Mouse (Mus musculus) cerebellum, postnatal 36 days (tissue): ENCODE measurements around the gene Eif2b2.

Source experiments
- DNase-seq, 2 experiments: peaks; one replicate each; pipeline ENCODE4 v3.0.0; 2021 to 2022; ENCODE audit warnings: mixed read lengths in 2 of 2

Gene Eif2b2

GRCm38 (mm10) chr12:85219236-85219904 is at the start of gene Eif2b2:
TSS of gene Eif2b2 (plus strand) at chr12:85219481.
- peak; percentile 97 to 98 for DNase-seq

- no peak for DNase-seq
Measured at GRCm38 (mm10) chr12:85169877-85170276, 49.4 kb upstream of the Eif2b2 start.

DNA sequence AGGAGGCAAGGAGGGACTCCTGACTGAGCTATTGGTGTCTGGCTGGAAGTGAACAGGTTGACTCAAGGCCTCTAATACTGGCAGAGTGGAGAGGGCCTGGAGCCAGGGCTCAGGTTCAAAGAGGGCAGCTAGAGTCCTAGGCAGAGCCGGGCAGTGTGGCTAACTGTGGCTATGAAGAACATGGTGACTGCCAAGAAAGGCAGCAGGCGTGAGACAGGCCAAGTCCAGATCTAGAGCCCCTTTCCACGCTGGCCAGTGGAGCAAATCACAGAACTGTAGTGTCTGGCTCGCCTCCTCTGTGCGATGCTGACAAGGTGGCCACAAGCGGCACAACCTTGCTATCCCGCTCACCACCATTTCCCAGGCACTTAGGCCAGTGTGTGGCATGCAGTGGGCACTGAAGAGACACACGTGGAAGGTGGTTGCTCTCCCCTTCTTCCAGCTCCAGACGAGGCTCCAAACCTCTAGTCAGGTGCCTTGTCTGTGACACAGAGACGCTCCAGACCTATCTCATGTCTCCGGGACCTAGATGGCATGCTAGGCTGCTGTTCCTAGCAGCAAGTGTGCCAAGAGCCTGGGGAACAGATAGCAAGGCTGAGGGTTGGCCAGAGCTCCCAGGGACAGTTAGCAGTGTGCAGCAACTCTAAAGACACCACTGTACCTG is 48.9 kb upstream of the Eif2b2 start:
- DNase-seq, result peak; percentile 34 to 46

GRCm38 (mm10) chr12:85170948-85171307 is 48.4 kb upstream of the Eif2b2 start:
- no peak for DNase-seq

- DNase-seq, result no peak
Measured at GRCm38 (mm10) chr12:85174016-85174415, 45.3 kb upstream of the Eif2b2 start.

DNA sequence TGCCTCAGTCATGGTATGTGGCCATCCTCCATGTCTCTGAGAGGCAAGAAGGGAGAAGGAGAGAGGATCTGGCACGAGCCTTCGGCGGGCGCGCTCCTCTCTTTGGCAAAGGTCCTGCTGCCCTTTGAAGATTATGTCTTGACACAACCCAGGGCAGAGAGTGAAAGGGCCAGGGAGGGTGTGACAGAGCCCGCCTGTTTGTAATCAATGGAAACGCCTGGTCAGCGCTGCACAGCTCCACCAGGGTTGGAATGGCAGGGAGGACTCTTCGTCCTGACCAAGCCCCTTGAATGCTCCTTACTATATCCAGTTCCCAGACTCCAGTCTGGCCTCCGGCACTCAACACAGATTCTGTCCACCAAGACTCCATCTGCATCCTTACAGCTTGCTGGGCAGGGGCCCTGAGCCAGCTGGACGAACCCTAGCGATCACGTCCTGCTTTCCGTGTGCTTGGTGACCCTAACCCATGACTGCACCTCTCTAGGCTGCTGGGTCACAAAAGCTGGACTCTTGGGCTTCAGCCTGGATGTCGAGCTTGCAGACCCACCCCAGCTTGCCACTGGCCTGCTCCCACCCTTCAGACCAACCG is 44.1 kb upstream of the Eif2b2 start:
- no peak for DNase-seq

GRCm38 (mm10) chr12:85175926-85176845 is 43.1 kb upstream of the Eif2b2 start:
- DNase-seq, result no peak

DNA sequence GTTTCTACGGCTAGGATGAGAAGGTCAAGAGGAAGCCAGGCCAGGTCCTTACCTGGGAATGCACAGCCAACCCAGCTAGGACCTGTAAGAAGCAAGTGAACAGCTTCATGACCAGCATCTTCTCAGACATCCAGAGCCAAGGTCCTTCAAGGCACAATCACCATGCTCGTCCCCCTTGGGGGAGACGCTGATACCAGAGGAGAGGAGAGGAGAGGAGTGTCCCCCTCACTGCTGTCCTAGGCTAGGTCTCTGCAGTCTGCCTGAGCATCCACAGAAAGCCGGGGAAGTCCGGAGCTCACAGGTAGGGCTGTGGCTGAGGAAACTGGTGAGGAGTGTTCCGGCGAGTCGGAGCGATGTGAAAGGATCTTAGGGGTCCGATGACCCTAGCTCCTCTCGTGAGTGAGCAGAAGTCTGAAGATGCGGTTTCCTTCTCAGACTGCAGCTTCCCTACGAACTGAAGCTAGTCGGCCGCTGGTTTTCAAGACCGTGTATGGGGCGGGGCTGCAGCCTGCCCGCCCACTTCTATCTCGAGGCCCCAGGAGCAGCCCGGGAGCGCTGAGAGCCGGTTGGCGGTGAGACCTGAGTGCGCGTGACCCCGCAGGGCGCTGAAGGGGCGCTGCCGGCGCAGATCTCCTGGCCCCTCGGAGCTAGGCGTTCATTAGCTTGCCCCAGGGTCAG is 42.3 kb upstream of the Eif2b2 start:
- DNase-seq, result peak in 1 of 2 experiments; percentile 12

DNA sequence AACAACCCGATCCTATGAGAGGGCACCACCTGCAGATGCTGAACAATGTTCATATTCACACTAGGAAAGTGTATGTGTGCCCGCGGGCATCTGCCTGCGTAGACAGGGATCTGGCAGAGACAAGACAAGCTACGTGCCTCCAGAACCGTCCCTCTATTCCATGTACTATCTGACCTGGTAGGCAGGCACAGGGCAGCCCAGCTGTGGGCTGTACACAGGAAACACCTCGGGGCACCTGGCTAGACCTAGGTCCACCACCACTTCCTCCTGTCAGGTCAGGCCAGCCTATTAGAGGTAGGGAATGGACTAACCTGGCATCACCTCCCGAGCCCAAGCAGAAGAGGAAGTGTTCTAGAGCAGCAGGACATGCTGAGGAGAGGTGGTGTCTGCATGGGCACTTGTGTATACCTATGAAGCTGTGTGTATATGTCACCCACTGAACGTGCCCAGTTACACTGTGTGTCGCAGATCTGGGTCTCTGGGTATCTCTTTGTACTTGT is 41.5 kb upstream of the Eif2b2 start, which contains the start of gene Pgf:
Pgf (minus strand) TSS at position 51 of the 500 bp plus-strand sequence.
- DNase-seq, result no peak

- no peak for DNase-seq
Measured at GRCm38 (mm10) chr12:85178294-85178693, 41.0 kb upstream of the Eif2b2 start.

DNA sequence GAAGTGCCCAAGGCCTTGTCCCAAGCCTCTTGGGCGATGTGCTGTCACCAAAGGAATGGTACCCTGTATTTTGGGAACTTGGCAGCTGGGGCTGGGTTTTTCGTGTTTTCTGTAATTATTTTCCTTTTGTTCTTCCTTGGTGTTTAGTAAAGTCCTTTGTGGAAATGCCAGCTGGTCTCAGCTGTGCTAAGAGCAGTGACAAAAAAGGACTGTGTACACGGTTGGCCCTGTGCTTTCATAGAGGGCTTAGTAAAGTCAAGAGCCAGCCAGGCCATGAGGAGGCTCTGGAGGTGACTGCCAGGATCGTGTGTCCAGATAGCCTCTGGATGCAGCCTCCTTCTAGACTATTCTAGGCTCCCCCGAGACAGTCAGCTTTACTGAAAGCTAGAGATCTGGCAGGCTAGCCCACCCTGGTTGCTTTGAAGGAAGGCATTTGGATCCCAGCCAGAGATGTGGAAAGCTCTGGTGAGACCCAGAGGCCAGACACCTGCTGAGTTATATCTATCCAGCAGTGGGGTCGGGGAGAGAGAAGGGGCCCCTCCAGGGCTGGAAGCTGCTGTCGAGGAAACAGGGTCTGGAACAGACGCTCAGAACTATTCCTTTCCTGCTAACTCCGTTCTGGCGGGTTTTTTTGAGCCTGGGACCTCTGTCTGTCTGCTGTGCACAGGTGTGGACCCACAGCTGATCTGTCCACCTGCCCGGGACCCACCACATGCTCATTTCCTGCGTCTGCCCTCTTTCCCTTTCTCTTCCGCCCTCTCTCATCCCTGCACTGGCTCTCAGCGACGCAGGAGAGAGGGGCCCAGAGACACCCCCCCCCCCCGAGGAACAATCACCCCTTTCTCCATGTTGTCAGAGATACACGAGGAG is 37.6 kb upstream of the Eif2b2 start:
- no peak for DNase-seq

- DNase-seq, result no peak
Measured at GRCm38 (mm10) chr12:85182345-85182643, 37.0 kb upstream of the Eif2b2 start.

DNA sequence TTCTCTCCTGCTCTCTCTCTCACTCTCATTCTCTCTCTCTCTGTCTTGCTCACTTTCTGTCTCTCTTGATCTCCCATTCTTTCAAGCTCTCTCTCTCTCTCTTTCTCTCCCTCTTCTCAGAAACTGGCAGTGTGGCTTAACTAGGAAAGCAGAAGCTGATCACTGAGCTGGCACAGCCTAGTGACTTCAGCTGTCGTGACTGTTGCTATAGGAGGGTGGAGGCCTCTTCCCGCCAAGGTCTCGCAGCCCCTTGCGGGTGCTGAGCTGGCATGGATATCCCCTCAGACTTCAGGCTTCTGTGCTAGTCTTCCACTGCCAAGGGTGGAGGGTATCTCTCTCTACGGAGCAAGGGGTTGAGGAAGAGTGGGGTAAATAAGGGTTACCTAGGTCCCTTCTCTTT is 36.4 kb upstream of the Eif2b2 start:
- no peak for DNase-seq

DNA sequence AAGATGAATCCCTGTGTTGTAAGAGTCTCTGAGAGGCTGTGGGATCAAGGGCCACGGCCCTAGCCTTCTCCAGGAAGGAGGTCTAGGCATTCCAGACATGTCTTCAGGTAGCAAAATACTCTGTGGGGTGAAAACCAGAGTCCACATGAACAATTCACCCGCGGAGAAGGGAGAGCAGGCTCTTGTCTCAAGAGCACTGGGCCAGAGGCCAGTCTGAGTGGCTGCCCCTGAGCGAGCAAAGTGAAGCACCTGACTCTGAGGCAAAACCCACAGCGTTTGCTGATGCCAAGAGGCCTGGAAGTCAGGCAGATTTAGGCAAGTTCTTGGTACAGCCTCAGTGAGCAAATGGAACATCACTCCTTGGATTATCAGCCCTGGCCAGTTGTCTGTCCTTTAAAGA is 35.2 kb upstream of the Eif2b2 start:
- no peak for DNase-seq

- no peak for DNase-seq
Measured at GRCm38 (mm10) chr12:85185810-85186209, 33.5 kb upstream of the Eif2b2 start.

- DNase-seq, result no peak
Measured at GRCm38 (mm10) chr12:85186361-85186760, 32.9 kb upstream of the Eif2b2 start.

GRCm38 (mm10) chr12:85190290-85190689 is 29.0 kb upstream of the Eif2b2 start:
- DNase-seq, result no peak

DNA sequence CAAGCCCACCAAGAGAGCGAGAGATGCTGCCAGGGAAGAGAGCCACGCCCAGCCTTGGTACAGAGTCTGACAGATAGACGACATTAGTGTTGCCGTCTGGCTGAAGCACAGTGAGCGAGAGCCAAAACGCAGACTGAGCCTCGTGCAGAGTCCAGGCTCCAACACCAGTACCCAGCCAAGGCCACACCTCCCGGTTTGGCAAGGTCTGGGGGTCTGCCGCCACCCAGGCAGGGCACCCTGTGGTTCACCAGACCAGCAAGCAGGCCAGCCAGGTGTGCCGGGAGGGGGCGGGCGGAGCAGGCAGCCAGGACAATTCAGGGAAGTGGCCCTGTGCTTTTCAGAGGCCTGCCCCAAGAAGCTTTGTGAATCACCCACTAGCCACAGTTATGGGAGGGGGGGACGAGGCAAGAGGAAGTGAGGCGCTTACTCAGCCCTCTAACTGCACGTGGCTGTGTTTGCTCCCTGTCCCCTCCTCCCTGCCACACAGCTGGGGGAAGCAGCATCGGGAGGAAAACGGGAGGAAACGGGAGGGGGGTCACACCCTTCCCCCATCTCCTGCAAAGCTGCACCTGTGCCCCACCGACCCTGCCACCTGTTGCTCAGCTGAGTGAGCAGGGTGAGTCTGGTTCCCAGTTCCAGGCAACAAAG is 26.7 kb upstream of the Eif2b2 start:
- DNase-seq, result no peak

DNA sequence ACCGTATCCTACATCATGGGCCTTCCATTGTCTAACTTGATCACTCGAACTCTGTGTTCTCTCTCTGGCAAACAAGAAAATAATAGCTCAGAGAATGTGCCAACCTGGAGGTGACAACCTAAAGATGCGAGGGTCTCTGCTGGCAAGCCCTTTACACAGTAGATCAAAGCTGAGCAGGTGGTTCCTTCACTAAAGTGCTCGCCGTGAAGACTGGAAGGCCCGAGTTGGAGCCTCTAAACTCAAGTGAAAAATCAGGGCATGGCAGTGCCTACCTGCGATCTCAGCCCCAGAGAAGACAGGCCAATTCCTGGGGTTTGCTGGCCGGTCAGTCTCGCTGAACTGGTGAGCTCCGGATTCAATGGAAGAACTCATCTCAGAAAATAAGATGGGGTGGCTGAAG is 26.1 kb upstream of the Eif2b2 start:
- no peak for DNase-seq

DNA sequence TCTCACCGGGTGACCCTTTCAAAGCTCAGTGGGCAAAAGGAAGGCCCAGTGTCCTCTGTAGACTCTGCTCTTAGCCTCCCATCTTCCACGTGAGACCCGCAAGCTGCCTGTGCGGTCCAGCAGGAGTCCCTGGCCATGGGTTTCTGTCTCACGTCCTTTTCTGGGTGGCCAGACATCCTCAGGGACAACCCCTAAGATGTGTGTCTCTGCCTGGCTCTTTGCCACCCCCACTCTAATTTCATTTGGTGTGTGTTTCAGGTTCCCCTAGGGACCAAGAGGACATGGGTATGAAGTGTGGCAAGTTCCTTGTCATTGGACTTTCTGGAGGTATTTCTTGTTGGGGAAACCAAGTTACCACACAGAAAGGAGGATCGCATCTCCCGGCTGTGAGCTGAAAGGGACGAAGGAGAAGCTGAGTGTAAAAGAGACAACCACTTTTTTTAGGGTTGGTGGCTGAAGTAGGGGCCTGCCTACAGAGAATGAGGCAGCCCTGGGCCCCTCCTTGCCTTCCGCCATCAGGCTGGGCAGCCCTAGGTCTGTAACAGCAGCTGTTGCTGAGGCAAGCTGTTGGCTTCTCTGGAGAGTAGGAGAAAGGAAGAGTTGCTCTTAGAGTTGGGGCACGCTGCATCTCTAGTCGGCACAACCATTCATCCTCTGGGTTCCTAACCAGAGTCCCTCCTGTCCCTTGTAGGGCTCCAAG is 25.2 kb upstream of the Eif2b2 start:
- no peak for DNase-seq
